Mouse (Mus musculus) left cerebral cortex, postnatal 25 days (tissue): ENCODE measurements around the gene Prss22. TPM values are rescaled to one million over a fixed set of nuclear protein-coding genes. Genes with fewer than 3 reads are reported as not detected.

ENCODE experiments used
- DNase-seq, 2 experiments: peaks; one replicate each; pipeline ENCODE4 v3.0.0; 2022; ENCODE audit warnings: low spot score in 2 of 2, mixed read lengths in 1 of 2
- intact Hi-C: fragments of 180-260 bp; cut with DNase I; formaldehyde crosslinking; loops from one replicate; pipeline ENCODE4 v1.15.1; 2025
- total RNA-seq, 2 experiments: library from RNA; stranded (reverse); gene quantifications; 2 replicates each; pipeline ENCODE4 v1.2.3; 2021

The Prss22 gene
- total RNA-seq, 2 experiments from 2014 or later: 1.2 to 1.6 TPM

GRCm38 (mm10) chr17:24000404-24000803, 2.5 kb upstream of the Prss22 start:
- intact Hi-C loops: no loop called here
- peak; percentile 68 to 96 for DNase-seq

DNA sequence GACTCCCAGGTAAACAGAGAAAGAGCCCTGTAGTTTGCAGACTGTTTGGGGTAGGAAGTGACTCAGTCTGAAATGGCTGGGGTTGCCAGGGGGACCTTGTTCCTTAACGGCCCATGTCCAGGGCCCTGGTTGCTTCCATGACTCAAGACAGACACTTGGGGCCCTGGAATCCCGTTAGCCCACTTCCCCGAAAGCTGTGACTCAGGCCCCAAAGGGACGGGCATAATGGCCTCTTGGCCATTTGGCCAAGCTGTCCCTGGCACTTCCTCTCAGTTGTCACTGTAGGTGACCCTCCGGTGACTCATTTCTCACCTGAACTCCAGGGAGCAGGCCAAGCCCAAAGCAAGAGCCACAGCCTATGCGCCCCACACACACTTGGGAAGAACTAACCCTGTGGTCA, 483 bp upstream of the Prss22 start:
- no peak for DNase-seq
- intact Hi-C loops: no loop called here

DNA sequence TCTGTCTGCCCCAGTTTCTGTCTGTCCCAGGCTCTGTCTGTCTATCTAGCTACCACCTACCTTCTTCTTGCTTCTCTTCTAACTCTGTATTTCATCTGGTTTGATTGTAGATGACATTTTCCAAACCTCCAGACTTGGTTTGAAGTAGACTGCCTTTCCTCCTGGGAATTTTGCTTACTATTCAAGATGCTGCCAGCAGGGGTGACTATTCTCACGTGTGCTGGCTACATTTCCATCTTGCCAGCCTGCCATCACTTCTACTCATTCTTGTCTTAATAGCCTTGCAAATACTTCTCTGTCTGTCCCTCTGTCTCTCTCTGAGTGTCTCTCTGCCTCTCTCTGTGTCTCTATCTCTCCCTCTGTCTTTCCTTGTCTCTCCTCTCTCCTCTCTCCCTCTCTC, 2.5 kb downstream of the Prss22 start:
- no peak for DNase-seq
- intact Hi-C loops: no loop called here

- intact Hi-C loops: no loop called here
- peak in 1 of 2 experiments; percentile 58 for DNase-seq
Measured at GRCm38 (mm10) chr17:23994667-23995066, 3.2 kb downstream of the Prss22 start.

GRCm38 (mm10) chr17:23993559-23994428, 4.1 kb downstream of the Prss22 start:
- intact Hi-C loops: no loop called here
- peak; percentile 93 to 97 for DNase-seq

- no peak for DNase-seq
- intact Hi-C loops: no loop called here
Measured at GRCm38 (mm10) chr17:23992789-23993553, 4.9 kb downstream of the Prss22 start.

DNA sequence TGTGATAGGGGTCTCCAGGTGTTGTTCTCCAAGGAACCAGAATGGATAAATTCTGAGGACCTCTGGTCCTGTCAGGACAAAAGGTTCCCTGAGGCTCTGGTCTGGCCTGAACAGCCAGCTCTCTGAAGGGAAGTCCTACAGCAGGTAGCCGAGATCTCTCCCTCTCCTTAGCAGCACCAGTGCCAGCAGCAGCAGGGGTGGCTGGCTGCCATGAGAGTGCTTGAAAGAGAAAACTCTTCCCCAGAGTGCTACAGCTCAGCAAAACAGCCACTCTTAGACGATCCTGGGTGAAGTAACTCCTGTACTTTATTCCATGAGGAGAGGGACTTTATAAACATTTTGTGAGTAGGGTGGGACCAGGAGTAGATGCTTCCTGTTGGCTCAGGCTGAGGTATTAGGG, 8.1 kb downstream of the Prss22 start:
- peak in 1 of 2 experiments; percentile 39 for DNase-seq
- intact Hi-C loops: no loop called here

- intact Hi-C loops: no loop called here
- DNase-seq: no peak
Measured at GRCm38 (mm10) chr17:23984989-23985388, 12.9 kb downstream of the Prss22 start.

GRCm38 (mm10) chr17:23982912-23983311, 15.0 kb downstream of the Prss22 start:
- DNase-seq: no peak
- intact Hi-C loops: no loop called here

DNA sequence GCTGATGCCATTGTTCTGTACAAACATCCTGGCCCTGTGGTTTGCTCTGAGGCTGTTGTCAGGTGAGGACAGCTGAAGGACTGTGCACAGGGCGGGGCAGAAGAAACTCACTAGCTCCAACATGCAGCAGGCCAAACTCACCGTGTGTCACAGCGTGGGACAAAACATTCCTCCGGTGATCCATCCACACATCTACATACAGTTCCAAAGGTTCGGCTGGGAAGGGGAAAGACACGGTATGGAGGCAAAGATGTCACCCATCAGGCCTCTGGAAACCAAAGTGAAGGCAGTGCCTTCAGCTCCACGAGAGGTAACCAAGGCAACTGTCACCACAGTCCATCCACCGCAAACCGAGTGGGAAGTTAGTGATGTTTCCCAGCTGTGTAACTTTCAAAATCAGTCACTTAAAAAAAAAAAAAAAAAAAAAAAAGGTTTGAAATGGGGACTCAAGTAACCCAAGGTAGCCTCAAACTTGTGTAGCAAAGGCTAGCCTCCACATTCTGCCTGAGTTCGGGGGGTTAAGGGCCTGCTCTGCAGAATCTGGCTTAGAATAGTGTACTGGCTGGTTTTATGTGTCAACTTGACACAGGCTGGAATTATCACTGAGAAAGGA, 17.5 kb downstream of the Prss22 start, which contains the start of gene Prss30:
Gene Prss30, minus strand, starts transcription at position 270 of the 613 bp plus-strand sequence.
- DNase-seq: no peak
- intact Hi-C loops: no loop called here

DNA sequence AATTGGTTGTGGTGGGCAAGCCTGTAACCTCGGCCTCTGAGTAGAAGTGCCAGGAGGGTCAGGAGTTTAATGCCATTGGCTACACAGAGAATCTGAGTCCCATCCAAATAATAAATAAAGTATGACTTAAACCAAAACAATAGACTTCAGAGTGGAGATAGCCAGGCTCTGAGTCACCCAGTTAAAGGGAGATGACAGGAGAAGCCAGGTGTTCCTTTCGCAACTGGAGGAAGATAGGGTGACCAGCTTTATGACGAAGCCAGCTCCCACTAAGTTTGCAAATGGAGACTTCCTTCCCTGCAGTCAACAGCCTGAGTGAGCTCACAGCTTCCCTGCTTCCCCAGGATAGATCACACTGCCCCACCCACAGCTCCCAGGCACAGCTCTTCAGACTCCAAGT, 18.4 kb downstream of the Prss22 start:
- intact Hi-C loops: no loop called here
- no peak for DNase-seq

DNA sequence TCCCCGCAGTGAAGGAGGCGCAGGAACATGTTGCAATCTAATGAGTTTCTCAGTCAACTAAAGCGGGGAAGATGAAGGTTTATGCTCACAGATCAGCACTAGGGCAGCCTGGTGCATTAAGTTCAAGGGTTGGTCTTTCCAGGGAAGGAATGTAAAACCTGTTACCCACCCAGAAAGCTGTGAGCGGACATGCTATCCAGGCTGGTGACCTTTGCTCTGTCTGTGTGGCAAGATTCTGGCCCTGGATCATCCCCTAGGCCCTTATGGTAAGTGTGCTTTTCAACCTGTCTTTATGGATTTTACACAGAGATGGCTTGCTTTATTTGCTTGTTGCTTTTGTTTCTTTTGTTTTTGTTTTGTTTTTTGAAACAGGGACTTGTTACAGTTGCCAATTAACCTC, 21.2 kb downstream of the Prss22 start:
- no peak for DNase-seq
- intact Hi-C loops: no loop called here

- intact Hi-C loops: no loop called here
- peak in 1 of 2 experiments; percentile 24 for DNase-seq
Measured at GRCm38 (mm10) chr17:23971315-23971714, 26.6 kb downstream of the Prss22 start.

DNA sequence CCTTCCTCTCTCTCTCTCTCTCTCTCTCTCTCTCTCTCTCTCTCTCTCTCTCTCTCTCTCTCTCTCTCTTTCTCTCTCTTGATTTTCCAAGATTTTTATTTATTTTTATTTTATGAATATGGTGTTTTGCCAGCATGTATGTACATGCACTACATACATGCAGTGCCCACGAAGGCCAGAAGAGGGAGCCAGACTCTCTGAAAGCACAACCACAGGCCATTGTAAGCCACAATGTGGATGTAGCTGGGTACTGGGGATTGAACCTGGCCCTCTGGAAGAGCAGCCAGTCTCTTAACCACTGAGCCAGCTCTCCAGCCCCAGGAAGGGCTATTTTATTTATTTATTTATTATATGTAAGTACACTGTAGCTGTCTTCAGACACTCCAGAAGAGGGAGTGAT, 28.7 kb downstream of the Prss22 start:
- intact Hi-C loops: loop anchor here (5.0 kb wide), 1 partner anchor 43 kb away; no protein-coding TSS in a partner anchor
- peak; percentile 73 to 78 for DNase-seq

DNA sequence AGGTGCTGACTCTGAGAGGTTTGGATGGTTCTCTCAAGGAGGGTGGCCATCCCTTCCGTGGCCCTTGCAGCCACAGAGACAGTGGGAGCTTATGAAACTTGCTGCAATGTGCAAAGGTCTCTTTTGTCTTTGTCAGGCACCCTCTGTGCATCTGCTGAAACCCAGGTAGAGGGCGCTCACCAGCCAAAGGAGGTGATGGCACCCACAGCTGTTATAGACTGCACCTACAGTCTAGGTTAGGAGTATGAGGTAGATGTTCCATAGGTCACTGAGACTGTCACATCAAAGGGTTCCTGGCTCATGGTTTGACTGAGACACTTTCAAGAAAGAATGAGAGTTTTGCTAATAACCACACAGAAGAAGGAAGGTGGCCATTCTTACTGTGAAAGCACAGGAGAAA, 29.1 kb downstream of the Prss22 start:
- intact Hi-C loops: loop anchor here (5.0 kb wide), 1 partner anchor 44 kb away; no protein-coding TSS in a partner anchor
- no peak for DNase-seq

DNA sequence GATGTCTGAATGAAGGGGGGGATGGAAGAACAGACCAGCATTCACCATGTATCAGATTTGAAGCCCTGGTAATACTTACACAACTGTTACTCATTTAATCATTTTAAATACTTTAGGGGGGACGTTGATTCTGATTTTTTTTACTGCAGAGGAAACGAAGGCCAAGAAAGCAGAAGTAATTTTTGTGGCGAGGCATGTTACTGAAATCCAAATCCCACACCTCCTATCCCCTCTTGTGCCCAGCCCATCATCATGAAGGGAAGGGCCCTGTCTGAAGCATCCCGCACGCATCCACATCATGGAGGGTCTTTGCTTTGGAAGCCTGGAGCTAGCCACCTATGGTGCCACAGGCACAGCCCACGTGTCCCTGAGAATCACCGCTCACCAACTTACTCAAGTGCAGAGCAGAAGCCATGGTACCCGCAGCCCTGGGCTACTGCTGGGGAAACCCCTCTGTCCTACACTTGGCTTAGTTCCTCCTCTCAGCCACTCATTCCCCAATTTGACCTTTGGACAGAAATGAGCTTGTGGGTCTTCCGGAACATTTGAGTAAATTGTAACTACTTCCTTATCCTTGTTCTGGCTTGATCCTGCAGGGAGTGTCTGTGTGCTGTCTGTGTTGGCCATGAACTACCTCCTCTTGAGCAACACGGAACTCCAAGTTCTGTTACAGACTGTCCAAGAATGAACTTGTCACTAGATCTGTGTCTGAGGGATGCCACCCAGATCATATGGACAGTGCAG, 31.1 kb downstream of the Prss22 start:
- DNase-seq: no peak
- intact Hi-C loops: loop anchor here (5.0 kb wide), 1 partner anchor 45 kb away; no protein-coding TSS in a partner anchor

GRCm38 (mm10) chr17:23965805-23966425, 32.0 kb downstream of the Prss22 start:
- DNase-seq: no peak
- intact Hi-C loops: loop anchor here (5.0 kb wide), 1 partner anchor 46 kb away; no protein-coding TSS in a partner anchor

DNA sequence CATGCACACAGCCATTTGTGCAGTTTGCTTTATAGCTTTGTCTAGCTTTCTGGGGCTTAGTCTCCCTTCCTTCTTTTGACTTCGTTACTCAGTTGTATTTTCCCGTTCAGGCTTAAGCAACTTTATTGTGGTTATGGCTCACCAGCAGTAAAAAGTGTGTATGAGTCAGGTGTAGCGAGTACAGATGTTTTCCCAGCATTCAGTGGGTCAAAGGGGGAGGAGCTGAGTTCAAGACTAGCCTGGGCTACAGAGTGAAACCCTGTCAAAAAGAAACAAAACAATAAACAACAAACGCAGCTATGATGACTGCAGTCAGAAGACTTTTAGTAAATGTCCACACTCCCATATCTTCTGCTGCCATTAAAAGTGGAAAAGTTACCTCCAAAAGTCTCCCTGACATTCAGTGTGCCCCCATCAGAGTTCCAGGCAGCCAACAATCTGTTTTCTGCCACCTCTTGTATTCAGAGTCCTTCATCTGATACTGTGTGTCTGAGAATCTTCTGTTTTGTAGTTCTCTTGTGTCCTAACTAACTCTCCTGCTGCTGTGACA, 36.3 kb downstream of the Prss22 start:
- intact Hi-C loops: loop anchor here (5.0 kb wide), 1 partner anchor 189 kb away; the partner anchor contains the start of gene Flywch1
- no peak for DNase-seq
